Mouse (Mus musculus): ENCODE results near the gene Tmem202. TPM values are rescaled to one million over a fixed set of nuclear protein-coding genes. Genes with fewer than 3 reads are reported as not detected.

Tmem202 gene
- total RNA-seq (2021), result 1 to 10 TPM; 1.6 to 1.7 TPM
- long read RNA-seq, result 0 reads

- peak; percentile 78 to 82 for DNase-seq (ENCODE audit: low spot score in 2 of 2)
These were observed at the start of gene Tmem202, which contains the start of gene Hexa for GRCm38 (mm10) chr9:59539441-59540137. Gene Tmem202 (minus strand): TSS chr9:59539847. Gene Hexa (plus strand): TSS chr9:59539540.

- DNase-seq (ENCODE audit: low spot score in 2 of 2), result peak; percentile 56 to 66
These were observed 49.3 kb upstream of the Tmem202 start for GRCm38 (mm10) chr9:59588710-59589671.

- DNase-seq (ENCODE audit: low spot score in 2 of 2), result peak; percentile 35 to 53
These were observed 48.6 kb upstream of the Tmem202 start for GRCm38 (mm10) chr9:59588252-59588651.

GRCm38 (mm10) chr9:59584871-59585308 lies 45.2 kb upstream of the Tmem202 start:
- DNase-seq (ENCODE audit: low spot score in 2 of 2), result peak; percentile 78 to 86

GRCm38 (mm10) chr9:59578505-59578867 lies 38.8 kb upstream of the Tmem202 start:
- no peak for DNase-seq (ENCODE audit: low spot score in 2 of 2)

- peak; percentile 93 to 96 for DNase-seq (ENCODE audit: low spot score in 2 of 2)
These were observed 38.3 kb upstream of the Tmem202 start, which contains the start of gene Celf6 for GRCm38 (mm10) chr9:59577844-59578504. Gene Celf6 (plus strand): TSS chr9:59577917.

GRCm38 (mm10) chr9:59577401-59577800 lies 37.8 kb upstream of the Tmem202 start:
- DNase-seq (ENCODE audit: low spot score in 2 of 2), result no peak

- no peak for DNase-seq (ENCODE audit: low spot score in 2 of 2)
These were observed 32.2 kb upstream of the Tmem202 start for GRCm38 (mm10) chr9:59571852-59572251.

GRCm38 (mm10) chr9:59567111-59567510 lies 27.5 kb upstream of the Tmem202 start:
- peak; percentile 67 to 80 for DNase-seq (ENCODE audit: low spot score in 2 of 2)

GRCm38 (mm10) chr9:59565600-59565999 lies 26.0 kb upstream of the Tmem202 start:
- DNase-seq (ENCODE audit: low spot score in 2 of 2), result peak; percentile 71 to 78

- DNase-seq (ENCODE audit: low spot score in 2 of 2), result no peak
These were observed 14.1 kb upstream of the Tmem202 start for GRCm38 (mm10) chr9:59553719-59554118.

GRCm38 (mm10) chr9:59552610-59553009 lies 13.0 kb upstream of the Tmem202 start:
- no peak for DNase-seq (ENCODE audit: low spot score in 2 of 2)

- DNase-seq (ENCODE audit: low spot score in 2 of 2), result no peak
These were observed 12.0 kb upstream of the Tmem202 start for GRCm38 (mm10) chr9:59551620-59552031.

GRCm38 (mm10) chr9:59551017-59551416 lies 11.4 kb upstream of the Tmem202 start:
- no peak for DNase-seq (ENCODE audit: low spot score in 2 of 2)

- DNase-seq (ENCODE audit: low spot score in 2 of 2), result no peak
These were observed 10.4 kb upstream of the Tmem202 start for GRCm38 (mm10) chr9:59550077-59550476.

GRCm38 (mm10) chr9:59548961-59549487 lies 9.4 kb upstream of the Tmem202 start:
- DNase-seq (ENCODE audit: low spot score in 2 of 2), result no peak

GRCm38 (mm10) chr9:59547869-59548268 lies 8.2 kb upstream of the Tmem202 start:
- DNase-seq (ENCODE audit: low spot score in 2 of 2), result no peak

GRCm38 (mm10) chr9:59544739-59545138 lies 5.1 kb upstream of the Tmem202 start:
- no peak for DNase-seq (ENCODE audit: low spot score in 2 of 2)

- DNase-seq (ENCODE audit: low spot score in 2 of 2), result no peak
These were observed 3.2 kb upstream of the Tmem202 start for GRCm38 (mm10) chr9:59542766-59543324.

GRCm38 (mm10) chr9:59541617-59542016 lies 2.0 kb upstream of the Tmem202 start:
- no peak for DNase-seq (ENCODE audit: low spot score in 2 of 2)

- no peak for DNase-seq (ENCODE audit: low spot score in 2 of 2)
These were observed 2.0 kb downstream of the Tmem202 start for GRCm38 (mm10) chr9:59537651-59538050.

Measured in layer of hippocampus, postnatal 10 days (tissue).